Mouse (Mus musculus): ENCODE data around the gene Zfp160. TPM values are rescaled to one million over a fixed set of nuclear protein-coding genes. Genes with fewer than 3 reads are reported as not detected.
"Not testable (repeated sequence)": the region's sequence is repeated elsewhere in the genome, so short reads cannot be mapped to it uniquely, and the experiment has no call there.

Zfp160 gene
- polyA plus RNA-seq, 1 experiment from 2014 or later, result 19.0 TPM

DNA sequence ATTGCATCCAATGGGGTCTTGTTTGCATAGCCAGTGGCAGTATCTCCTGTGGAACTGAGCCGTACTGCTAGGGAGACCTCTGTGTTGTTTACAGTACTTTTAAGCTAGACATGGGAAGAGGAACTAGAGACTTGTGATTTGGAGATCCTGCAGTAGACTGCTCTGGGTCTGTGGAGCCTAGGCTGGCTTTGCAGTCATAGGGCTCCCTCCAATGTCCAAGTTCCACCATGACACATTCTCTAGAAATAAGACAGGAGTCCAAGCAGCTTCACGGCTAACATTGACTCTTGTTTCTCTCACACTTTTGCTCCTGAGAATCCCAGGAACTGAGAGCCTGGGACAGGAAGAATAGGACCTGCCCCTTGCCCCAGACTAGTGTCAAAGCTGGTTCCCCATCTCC, 44.6 kb downstream of the Zfp160 start:
- H3K27ac ChIP-seq, result no peak overlapping the region
- H3K4me2 ChIP-seq, result no peak overlapping the region
- no peak for ATAC-seq
- WGBS, result 85% methylated on average over 2 of the region's 2 CpGs
- H3K36me3 ChIP-seq (ENCODE audit: poor library complexity, severe bottlenecking), result no peaks in the 10 kb centered on the region
- peaks cover 11% of the 10 kb centered on the region for H3K9me3 ChIP-seq (replicated peaks)
- no peaks in the 10 kb centered on the region for H3K4me1 ChIP-seq
- H3K27me3 ChIP-seq, result no peaks in the 10 kb centered on the region
- no peak overlapping the region for H3K4me3 ChIP-seq
- H3K9ac ChIP-seq, result no peak overlapping the region

DNA sequence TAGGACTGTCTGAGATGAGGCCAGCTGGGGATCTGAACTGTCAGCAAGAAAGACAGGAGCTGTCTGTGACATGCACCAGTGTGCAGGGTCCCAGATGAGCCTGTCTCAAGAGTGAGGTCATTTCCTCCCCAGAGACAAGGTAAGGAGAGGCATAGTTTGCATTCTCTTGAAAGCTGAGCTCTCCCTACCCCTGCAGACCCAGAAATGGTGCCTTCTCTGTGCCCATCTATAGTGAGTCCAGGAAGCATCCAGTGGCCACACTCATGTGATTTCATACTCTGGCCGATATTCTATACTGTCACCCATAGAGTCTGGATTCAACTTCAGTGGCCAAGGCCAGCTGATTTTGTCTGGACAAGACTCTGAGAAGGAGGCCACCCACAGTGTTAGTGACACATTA, 46.4 kb downstream of the Zfp160 start:
- 93% methylated on average over 1 of the region's 1 CpGs for WGBS
- ATAC-seq; H3K27ac ChIP-seq; H3K9me3 ChIP-seq (replicated peaks); H3K9ac ChIP-seq; H3K36me3 ChIP-seq (ENCODE audit: poor library complexity, severe bottlenecking); H3K4me2 ChIP-seq; H3K4me3 ChIP-seq; H3K27me3 ChIP-seq; H3K4me1 ChIP-seq: not testable (repeated sequence)

DNA sequence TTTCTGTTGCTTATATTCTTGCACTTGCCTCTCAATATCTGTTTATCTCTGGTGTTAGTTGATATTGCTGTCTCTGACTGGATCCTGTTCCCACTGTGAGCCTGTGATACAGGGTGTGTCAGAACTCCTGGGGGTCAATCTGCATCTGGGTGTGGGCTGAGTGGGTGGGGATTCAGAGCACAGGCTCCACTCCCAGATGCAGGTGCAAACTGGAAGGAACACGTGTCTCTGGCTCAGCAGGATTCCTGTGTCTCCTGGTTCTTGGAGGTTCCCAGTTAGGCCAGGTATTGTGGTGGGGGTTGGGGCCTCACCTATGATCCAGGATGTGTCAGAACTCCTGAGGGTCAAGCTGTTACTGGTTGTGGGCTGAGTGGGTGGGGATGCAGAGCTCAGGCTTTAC, 56.8 kb downstream of the Zfp160 start:
- H3K27me3 ChIP-seq, result no peaks in the 10 kb centered on the region
- H3K4me2 ChIP-seq, result no peak overlapping the region
- no peaks in the 10 kb centered on the region for H3K36me3 ChIP-seq (ENCODE audit: poor library complexity, severe bottlenecking)
- no peak for ATAC-seq
- no peak overlapping the region for H3K9ac ChIP-seq
- no peak overlapping the region for H3K27ac ChIP-seq
- no peaks in the 10 kb centered on the region for H3K4me1 ChIP-seq
- H3K9me3 ChIP-seq (replicated peaks), result peaks cover 4% of the 10 kb centered on the region; the same call in 1 of the 2 replicates
- WGBS, result 48% methylated on average over 1 of the region's 1 CpGs
- H3K4me3 ChIP-seq, result no peak overlapping the region

DNA sequence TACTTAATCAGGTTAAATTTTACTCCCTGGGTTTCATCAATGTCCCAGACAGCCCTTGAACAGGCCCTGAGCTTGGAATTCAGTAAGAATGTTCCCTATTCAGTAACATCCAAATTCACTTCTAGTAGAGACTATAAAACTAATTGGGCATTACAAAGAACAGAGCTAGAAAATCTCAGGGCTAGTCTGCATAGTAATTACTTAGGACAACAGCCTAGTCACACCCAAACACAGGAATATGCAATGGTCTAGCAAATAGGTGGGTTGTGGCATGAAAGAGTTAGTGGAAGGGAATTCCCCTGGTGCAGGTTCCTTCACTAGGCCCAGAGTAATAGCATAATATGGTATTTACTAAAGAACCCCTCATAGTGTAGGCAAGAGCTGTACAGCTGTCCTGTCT, 58.3 kb downstream of the Zfp160 start:
- Histone ChIP-seq H3K9ac (no peak overlapping the region), H3K4me1 (no peaks in the 10 kb centered on the region), H3K4me2 (no peak overlapping the region), H3K36me3 (ENCODE audit: poor library complexity, severe bottlenecking) (no peaks in the 10 kb centered on the region), H3K27me3 (no peaks in the 10 kb centered on the region), H3K9me3 (replicated peaks) (peaks cover 4% of the 10 kb centered on the region; the same call in 1 of the 2 replicates), H3K4me3 (no peak overlapping the region), H3K27ac (no peak overlapping the region)
- ATAC-seq, result no peak

DNA sequence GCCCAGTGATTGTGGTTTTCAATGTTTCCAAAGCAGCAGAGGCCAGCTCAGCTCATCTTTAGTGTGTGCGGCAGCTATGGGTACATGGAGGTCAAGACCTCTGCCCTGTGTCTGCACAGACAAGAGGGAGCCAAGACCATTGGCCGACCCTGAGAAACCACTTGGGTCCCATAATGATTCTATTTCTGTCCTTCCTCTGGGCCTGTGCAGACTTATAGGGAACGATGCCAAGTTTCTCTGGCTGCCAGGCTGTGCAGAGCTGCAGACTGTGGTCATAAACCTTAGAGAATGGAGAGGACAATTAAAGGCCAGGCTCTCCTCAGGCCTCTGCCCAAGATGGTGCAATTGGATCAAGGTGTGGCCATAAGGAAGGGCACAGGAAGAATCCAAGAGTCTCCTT, 60.7 kb downstream of the Zfp160 start:
- WGBS, result no CpG with 5 or more reads among the region's 3 CpGs
- ATAC-seq, H3K27ac ChIP-seq: not testable (repeated sequence)

DNA sequence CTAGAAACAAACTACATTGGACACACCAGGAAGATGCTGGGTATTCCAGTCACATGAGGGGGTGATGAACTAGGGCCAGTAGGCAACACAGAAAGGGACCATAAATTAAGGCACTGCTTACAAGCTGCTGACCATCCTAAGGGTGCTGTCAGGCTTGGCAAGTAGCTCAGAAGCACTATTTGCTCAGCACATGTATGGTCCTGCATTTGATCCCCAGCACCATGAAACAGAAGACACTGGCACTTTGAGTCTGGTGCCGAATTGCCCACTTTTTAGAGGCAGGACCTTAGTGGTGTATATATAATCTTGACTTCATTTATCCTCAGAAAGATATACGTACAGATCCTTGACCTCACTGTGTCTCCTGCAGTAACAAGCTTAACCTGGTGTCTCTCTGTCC, 62.3 kb downstream of the Zfp160 start:
- WGBS, result 75% methylated on average over 2 of the region's 2 CpGs
- not testable (repeated sequence) for H3K4me2 ChIP-seq; ATAC-seq; H3K9me3 ChIP-seq (replicated peaks); H3K27ac ChIP-seq; H3K4me1 ChIP-seq; H3K4me3 ChIP-seq; H3K27me3 ChIP-seq; H3K36me3 ChIP-seq (ENCODE audit: poor library complexity, severe bottlenecking); H3K9ac ChIP-seq

More for the DNA sequence above, 60.7 kb downstream of the Zfp160 start:
- H3K9me3 ChIP-seq (replicated peaks); H3K9ac ChIP-seq; H3K4me2 ChIP-seq; H3K4me3 ChIP-seq; H3K27me3 ChIP-seq; H3K36me3 ChIP-seq (ENCODE audit: poor library complexity, severe bottlenecking); H3K4me1 ChIP-seq: not testable (repeated sequence)

Other genes with a start within 250 kb of the Zfp160 start
- gene Vmn1r228, start 222.7 kb upstream of the Zfp160 start, polyA plus RNA-seq (2015; fragmentation: Nextera tagmentation; extraction: Ambion mirVana), result not detected in 2 replicates
- not detected in 2 replicates for gene Vmn1r229, start 197.3 kb upstream of the Zfp160 start, polyA plus RNA-seq (2015; fragmentation: Nextera tagmentation; extraction: Ambion mirVana)
- not detected in 2 replicates for gene Vmn1r230, start 168.5 kb upstream of the Zfp160 start, polyA plus RNA-seq (2015; fragmentation: Nextera tagmentation; extraction: Ambion mirVana)
- gene Vmn1r231, start 103.8 kb upstream of the Zfp160 start, polyA plus RNA-seq (2015; fragmentation: Nextera tagmentation; extraction: Ambion mirVana), result not detected in 2 replicates
- gene Vmn1r232, start 89.2 kb upstream of the Zfp160 start, polyA plus RNA-seq (2015; fragmentation: Nextera tagmentation; extraction: Ambion mirVana), result not detected in 2 replicates
- gene Ppp2r1a, start 63.6 kb upstream of the Zfp160 start, polyA plus RNA-seq (2015; fragmentation: Nextera tagmentation; extraction: Ambion mirVana), result 517 and 579 TPM in 2 replicates
- not detected in 2 replicates for gene Vmn1r233, start 12.4 kb upstream of the Zfp160 start, polyA plus RNA-seq (2015; fragmentation: Nextera tagmentation; extraction: Ambion mirVana)
- not detected in 2 replicates for gene Vmn1r234, start 217.2 kb downstream of the Zfp160 start, polyA plus RNA-seq (2015; fragmentation: Nextera tagmentation; extraction: Ambion mirVana)
- not detected in 2 replicates for gene Vmn1r235, start 247.5 kb downstream of the Zfp160 start, polyA plus RNA-seq (2015; fragmentation: Nextera tagmentation; extraction: Ambion mirVana)